Mouse (Mus musculus): ENCODE measurements around the gene Pianp. TPM values are rescaled to one million over a fixed set of nuclear protein-coding genes. Genes with fewer than 3 reads are reported as not detected.

The Pianp gene
- polyA plus RNA-seq, 1 experiment from 2014 or later, result 0.55 TPM

DNA sequence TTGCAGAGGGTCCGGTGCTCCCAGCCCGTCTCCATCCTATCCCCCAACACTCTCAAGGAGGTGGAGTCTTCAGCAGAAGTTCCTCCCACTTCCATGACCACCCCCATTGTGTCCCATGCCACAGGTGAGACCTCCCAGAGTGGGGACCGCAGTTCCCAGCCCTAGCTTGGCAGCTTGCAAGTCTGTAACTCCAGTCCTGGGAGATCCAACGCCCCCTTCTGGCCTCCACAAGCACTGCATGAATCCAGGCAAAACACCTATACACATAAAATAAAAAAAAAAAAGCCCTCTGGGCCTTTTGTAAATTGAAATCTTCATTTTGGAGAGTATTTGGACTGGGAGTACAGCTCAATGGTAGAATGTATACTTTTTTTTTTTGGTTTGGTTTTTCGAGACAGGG is 54.7 kb downstream of the Pianp start:
- WGBS, result 65% methylated on average over 5 of the region's 5 CpGs
- H3K9me3 ChIP-seq (ENCODE audit: control insufficient read depth, low read length), result no peaks in the 10 kb centered on the region
- no peaks in the 10 kb centered on the region for H3K4me1 ChIP-seq (ENCODE audit: control insufficient read depth in 2 of 2, insufficient read depth in 2 of 2, low read length in 2 of 2)
- no peak overlapping the region for H3K4me3 ChIP-seq (ENCODE audit: control insufficient read depth in 1 of 2, insufficient read depth in 1 of 2, low read depth in 1 of 2, low read length in 2 of 2)
- H3K9ac ChIP-seq (ENCODE audit: low read length), result no peak overlapping the region
- no peak overlapping the region for H3K27ac ChIP-seq (replicated peaks in 1 of 2; ENCODE audit: control insufficient read depth in 1 of 2, insufficient read depth in 1 of 2, low read depth in 2 of 2, low read length in 2 of 2)
- peaks cover 80% of the 10 kb centered on the region for H3K36me3 ChIP-seq (ENCODE audit: control insufficient read depth, insufficient read depth, low read length)
- ATAC-seq (ENCODE audit: insufficient number of reproducible peaks, insufficient read depth, low FRiP score, low read depth), result no peak
- H3K27me3 ChIP-seq (ENCODE audit: control insufficient read depth, insufficient read depth, low read length), result no peaks in the 10 kb centered on the region
- no peak overlapping the region for H3K4me2 ChIP-seq (ENCODE audit: low read length)

Other genes starting within 250 kb of the Pianp start
- not detected in 2 replicates for gene Gm45234, start 240.7 kb upstream of the Pianp start, polyA plus RNA-seq (2014; fragmentation: Nextera tagmentation; extraction: Ambion mirVana)
- gene Atn1, start 240.2 kb upstream of the Pianp start, polyA plus RNA-seq (2014; fragmentation: Nextera tagmentation; extraction: Ambion mirVana), result 6.2 and 9.3 TPM in 2 replicates
- gene Eno2, start 227.0 kb upstream of the Pianp start, polyA plus RNA-seq (2014; fragmentation: Nextera tagmentation; extraction: Ambion mirVana), result 4.2 TPM in 2 replicates
- gene Lrrc23, start 217.0 kb upstream of the Pianp start, polyA plus RNA-seq (2014; fragmentation: Nextera tagmentation; extraction: Ambion mirVana), result not detected in 2 replicates
- 4.0 and 5.7 TPM in 2 replicates for gene Spsb2, start 188.0 kb upstream of the Pianp start, polyA plus RNA-seq (2014; fragmentation: Nextera tagmentation; extraction: Ambion mirVana)
- gene Tpi1, start 182.4 kb upstream of the Pianp start, polyA plus RNA-seq (2014; fragmentation: Nextera tagmentation; extraction: Ambion mirVana), result 1,486 and 1,545 TPM in 2 replicates
- gene Usp5, start 167.2 kb upstream of the Pianp start, polyA plus RNA-seq (2014; fragmentation: Nextera tagmentation; extraction: Ambion mirVana), result 78.9 and 85.9 TPM in 2 replicates
- gene Cdca3, start 167.1 kb upstream of the Pianp start, polyA plus RNA-seq (2014; fragmentation: Nextera tagmentation; extraction: Ambion mirVana), result 126 and 139 TPM in 2 replicates
- 6.7 and 7.5 TPM in 2 replicates for gene Gnb3, start 156.4 kb upstream of the Pianp start, polyA plus RNA-seq (2014; fragmentation: Nextera tagmentation; extraction: Ambion mirVana)
- 18.7 and 20.5 TPM in 2 replicates for gene P3h3, start 138.9 kb upstream of the Pianp start, polyA plus RNA-seq (2014; fragmentation: Nextera tagmentation; extraction: Ambion mirVana)
- gene Gpr162, start 132.7 kb upstream of the Pianp start, polyA plus RNA-seq (2014; fragmentation: Nextera tagmentation; extraction: Ambion mirVana), result 0.71 and 0.86 TPM in 2 replicates
- 0.16 TPM in 1 of 2 replicates, not detected in the other for gene Cd4, start 108.5 kb upstream of the Pianp start, polyA plus RNA-seq (2014; fragmentation: Nextera tagmentation; extraction: Ambion mirVana)
- gene Lag3, start 85.0 kb upstream of the Pianp start, polyA plus RNA-seq (2014; fragmentation: Nextera tagmentation; extraction: Ambion mirVana), result 1.00 and 1.1 TPM in 2 replicates
- gene Ptms, start 76.6 kb upstream of the Pianp start, polyA plus RNA-seq (2014; fragmentation: Nextera tagmentation; extraction: Ambion mirVana), result 238 and 251 TPM in 2 replicates
- gene Mlf2, start 65.3 kb upstream of the Pianp start, polyA plus RNA-seq (2014; fragmentation: Nextera tagmentation; extraction: Ambion mirVana), result 364 and 365 TPM in 2 replicates
- gene Cops7a, start 31.2 kb upstream of the Pianp start, polyA plus RNA-seq (2014; fragmentation: Nextera tagmentation; extraction: Ambion mirVana), result 128 and 135 TPM in 2 replicates
- gene Zfp384, start 12.5 kb downstream of the Pianp start, polyA plus RNA-seq (2014; fragmentation: Nextera tagmentation; extraction: Ambion mirVana), result 6.6 and 7.2 TPM in 2 replicates
- 67.1 and 76.1 TPM in 2 replicates for gene Ing4, start 43.1 kb downstream of the Pianp start, polyA plus RNA-seq (2014; fragmentation: Nextera tagmentation; extraction: Ambion mirVana)
- 5.4 and 6.5 TPM in 2 replicates for gene Acrbp, start 53.0 kb downstream of the Pianp start, polyA plus RNA-seq (2014; fragmentation: Nextera tagmentation; extraction: Ambion mirVana)
- 0.36 TPM in 1 of 2 replicates, not detected in the other for gene Lpar5, start 71.2 kb downstream of the Pianp start, polyA plus RNA-seq (2014; fragmentation: Nextera tagmentation; extraction: Ambion mirVana)
- gene Chd4, start 99.3 kb downstream of the Pianp start, polyA plus RNA-seq (2014; fragmentation: Nextera tagmentation; extraction: Ambion mirVana), result 58.6 and 67.4 TPM in 2 replicates
- gene Nop2, start 135.2 kb downstream of the Pianp start, polyA plus RNA-seq (2014; fragmentation: Nextera tagmentation; extraction: Ambion mirVana), result 35.3 and 36.6 TPM in 2 replicates
- 8.7 and 9.7 TPM in 2 replicates for gene Iffo1, start 148.5 kb downstream of the Pianp start, polyA plus RNA-seq (2014; fragmentation: Nextera tagmentation; extraction: Ambion mirVana)
- gene Gapdh, start 169.8 kb downstream of the Pianp start, polyA plus RNA-seq (2014; fragmentation: Nextera tagmentation; extraction: Ambion mirVana), result 4,765 and 5,242 TPM in 2 replicates
- 66.0 and 67.5 TPM in 2 replicates for gene Ncapd2, start 195.0 kb downstream of the Pianp start, polyA plus RNA-seq (2014; fragmentation: Nextera tagmentation; extraction: Ambion mirVana)
- 261 and 264 TPM in 2 replicates for gene Mrpl51, start 195.1 kb downstream of the Pianp start, polyA plus RNA-seq (2014; fragmentation: Nextera tagmentation; extraction: Ambion mirVana)
- 2.6 and 2.7 TPM in 2 replicates for gene Vamp1, start 218.9 kb downstream of the Pianp start, polyA plus RNA-seq (2014; fragmentation: Nextera tagmentation; extraction: Ambion mirVana)
- gene Tapbpl, start 235.2 kb downstream of the Pianp start, polyA plus RNA-seq (2014; fragmentation: Nextera tagmentation; extraction: Ambion mirVana), result 4.0 and 4.4 TPM in 2 replicates
- 2.5 and 3.2 TPM in 2 replicates for gene Cd27, start 240.3 kb downstream of the Pianp start, polyA plus RNA-seq (2014; fragmentation: Nextera tagmentation; extraction: Ambion mirVana)